Mouse (Mus musculus): ENCODE measurements at regions not wholly inside any gene's neighbourhood (a gene's known extent, or its start where the extent isn't known, plus 50 kb on each side); places are given as distances from the start of the nearest gene placed in this dataset.
A peak's percentile ranks its signal among the peaks of the same experiment; 100 is the strongest.

DNA sequence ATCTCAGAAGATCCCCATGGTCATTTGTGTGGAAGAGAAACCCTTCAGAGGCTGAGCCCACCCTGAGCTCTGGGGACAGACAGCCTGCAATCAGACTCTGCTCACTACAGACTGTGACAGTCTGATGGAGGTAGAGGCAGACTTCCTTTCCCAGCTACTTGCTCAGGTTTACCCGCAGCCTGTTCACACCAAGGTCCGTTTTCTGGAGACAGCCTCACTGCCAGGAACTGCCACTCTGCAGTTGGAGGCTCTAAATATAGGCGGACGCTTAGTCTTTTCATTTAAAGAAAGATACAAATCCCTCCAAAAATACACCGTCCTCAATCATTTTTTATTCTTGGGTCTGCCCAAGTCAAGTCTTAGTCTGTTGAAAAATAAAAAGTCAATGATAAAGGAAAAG is 135.6 kb downstream of the Abhd5 start:
- Histone ChIP-seq H3K4me3 (replicated peaks; ENCODE audit: low read length) (no peak overlapping the region), H3K9me3 (ENCODE audit: control insufficient read depth, low read length) (no peaks in the 10 kb centered on the region), H3K9ac (no peak overlapping the region), H3K36me3 (replicated peaks; ENCODE audit: control insufficient read depth, insufficient read depth) (no peaks in the 10 kb centered on the region), H3K27me3 (ENCODE audit: control insufficient read depth, insufficient read depth, low read length) (no peaks in the 10 kb centered on the region), H3K4me2 (replicated peaks) (no peak overlapping the region), H3K4me1 (replicated peaks; ENCODE audit: control insufficient read depth, insufficient read depth, low read length) (no peaks in the 10 kb centered on the region), H3K27ac (no peak overlapping the region)
- DNase-seq (ENCODE audit: low spot score) (no peak), ATAC-seq (ENCODE audit: low FRiP score) (no peak)
- 93% methylated on average over 5 of the region's 5 CpGs for WGBS

DNA sequence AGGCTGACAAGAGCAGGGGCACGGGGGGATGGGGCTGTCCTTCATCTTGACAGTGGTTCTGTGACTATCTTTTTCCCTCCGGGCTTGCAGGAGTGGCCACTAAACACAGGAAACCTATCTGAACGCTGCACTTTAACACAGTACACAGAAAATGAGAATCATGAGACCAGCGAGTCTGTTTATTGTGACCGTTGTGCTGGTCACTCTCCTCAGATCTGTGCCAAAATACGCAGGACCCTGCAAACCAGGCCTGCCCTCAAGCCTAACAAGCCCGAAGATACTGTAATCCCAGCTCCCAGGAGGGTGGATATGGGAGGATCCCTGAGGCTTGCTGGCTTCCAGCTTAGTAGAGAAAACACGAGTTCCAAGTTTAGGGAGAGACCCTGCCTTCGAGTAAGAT is 143.3 kb downstream of the Abhd5 start:
- ATAC-seq (ENCODE audit: low FRiP score) (no peak), DNase-seq (ENCODE audit: low spot score) (no peak)
- Histone ChIP-seq H3K9me3 (ENCODE audit: control insufficient read depth, low read length) (no peaks in the 10 kb centered on the region), H3K36me3 (replicated peaks; ENCODE audit: control insufficient read depth, insufficient read depth) (no peaks in the 10 kb centered on the region), H3K4me2 (replicated peaks) (no peak overlapping the region), H3K27me3 (ENCODE audit: control insufficient read depth, insufficient read depth, low read length) (no peaks in the 10 kb centered on the region), H3K4me3 (replicated peaks; ENCODE audit: low read length) (no peak overlapping the region), H3K4me1 (replicated peaks; ENCODE audit: control insufficient read depth, insufficient read depth, low read length) (no peaks in the 10 kb centered on the region), H3K27ac (no peak overlapping the region), H3K9ac (no peak overlapping the region)
- 84% methylated on average over 9 of the region's 9 CpGs for WGBS

DNA sequence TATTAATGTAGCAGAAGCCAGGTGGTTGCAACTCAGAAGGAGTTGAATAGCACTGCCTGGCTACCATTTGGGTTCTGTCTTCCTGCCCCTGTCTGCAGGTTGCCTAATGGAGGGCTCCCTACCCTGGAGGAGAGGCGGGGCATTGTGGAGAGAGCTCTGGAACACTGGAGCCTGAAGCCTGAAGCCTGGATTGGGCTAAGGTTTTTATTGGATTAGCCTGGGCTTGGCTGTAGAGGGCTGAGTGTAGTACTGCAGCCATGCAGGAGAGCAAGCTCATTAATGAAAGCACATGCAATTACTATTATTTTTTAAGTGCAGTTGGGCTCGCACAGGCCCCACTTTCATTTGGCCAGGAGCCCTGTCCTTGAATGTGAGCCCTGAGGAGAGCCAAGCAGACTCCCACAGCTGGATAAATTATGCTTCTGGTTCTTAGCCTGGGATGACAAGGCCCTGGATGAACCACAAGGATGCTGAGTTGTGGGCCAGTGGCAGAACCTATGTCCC is 145.1 kb downstream of the Abhd5 start:
- Histone ChIP-seq H3K27ac (no peak overlapping the region), H3K4me2 (replicated peaks) (no peak overlapping the region), H3K9me3 (ENCODE audit: control insufficient read depth, low read length) (no peaks in the 10 kb centered on the region), H3K4me3 (replicated peaks; ENCODE audit: low read length) (no peak overlapping the region), H3K27me3 (ENCODE audit: control insufficient read depth, insufficient read depth, low read length) (no peaks in the 10 kb centered on the region), H3K36me3 (replicated peaks; ENCODE audit: control insufficient read depth, insufficient read depth) (no peaks in the 10 kb centered on the region), H3K9ac (no peak overlapping the region), H3K4me1 (replicated peaks; ENCODE audit: control insufficient read depth, insufficient read depth, low read length) (no peaks in the 10 kb centered on the region)
- DNase-seq (ENCODE audit: low spot score): no peak
- ATAC-seq (ENCODE audit: low FRiP score): no peak
- 92% methylated on average over 2 of the region's 2 CpGs for WGBS

DNA sequence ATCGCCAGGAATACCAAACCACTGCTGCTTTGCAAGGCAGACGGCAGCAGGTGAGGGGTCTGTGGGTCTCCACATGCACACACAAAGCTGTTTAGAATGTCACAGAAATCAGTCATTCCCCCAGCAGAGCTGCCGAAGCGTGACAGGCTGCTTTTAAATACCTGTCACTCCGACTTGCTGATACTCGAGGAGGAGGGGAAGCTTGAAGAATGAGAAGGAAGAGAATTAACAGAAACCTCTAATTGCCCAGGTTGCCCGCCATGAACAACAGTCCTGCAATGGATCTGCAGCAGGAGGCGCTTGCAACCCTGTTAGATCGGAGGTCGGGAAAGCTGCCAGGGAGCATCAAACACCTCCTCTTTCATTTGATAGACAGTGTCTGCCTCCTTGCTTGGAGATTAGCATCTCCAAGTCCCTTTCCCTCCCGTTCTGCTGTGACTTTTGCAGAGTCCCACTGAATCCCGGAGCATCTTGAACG is 150.5 kb downstream of the Abhd5 start:
- peak overlapping the region; percentile 13; the same call in 1 of the 2 replicates for H3K4me2 ChIP-seq (replicated peaks)
- H3K4me3 ChIP-seq (replicated peaks; ENCODE audit: low read length): no peak overlapping the region
- H3K27me3 ChIP-seq (ENCODE audit: control insufficient read depth, insufficient read depth, low read length): no peaks in the 10 kb centered on the region
- no peaks in the 10 kb centered on the region for H3K9me3 ChIP-seq (ENCODE audit: control insufficient read depth, low read length)
- H3K27ac ChIP-seq: peak overlapping the region; percentile 63
- H3K4me1 ChIP-seq (replicated peaks; ENCODE audit: control insufficient read depth, insufficient read depth, low read length): 0 out of 2 replicates have a peak, but pooled peaks cover 3% of the 10 kb centered on the region
- H3K36me3 ChIP-seq (replicated peaks; ENCODE audit: control insufficient read depth, insufficient read depth): no peaks in the 10 kb centered on the region
- 30% methylated on average over 13 of the region's 13 CpGs for WGBS
- ATAC-seq (ENCODE audit: low FRiP score) (no peak), DNase-seq (ENCODE audit: low spot score) (peak; percentile 63)
- H3K9ac ChIP-seq: no peak overlapping the region

DNA sequence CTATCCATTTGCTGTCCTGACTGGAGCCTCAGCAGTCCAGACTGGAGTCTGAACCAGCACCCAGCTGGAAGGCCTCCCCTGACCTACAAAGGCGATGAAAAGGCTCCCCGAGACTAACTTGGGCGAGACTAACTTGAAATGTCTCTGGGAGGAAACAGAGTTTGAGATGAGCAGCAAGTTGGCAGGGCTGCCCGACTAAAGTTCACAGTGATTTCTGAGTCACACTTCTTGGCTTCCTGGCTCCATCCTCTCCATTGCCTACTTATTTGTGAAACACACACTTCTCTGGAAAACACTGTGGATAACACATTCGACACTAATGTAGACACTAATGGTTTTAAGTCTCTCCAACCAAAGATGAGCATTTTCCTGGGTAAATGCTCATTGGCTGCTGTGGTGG is 170.2 kb downstream of the Abhd5 start:
- no peak overlapping the region for H3K27ac ChIP-seq
- no peaks in the 10 kb centered on the region for H3K9me3 ChIP-seq (ENCODE audit: control insufficient read depth, low read length)
- H3K27me3 ChIP-seq (ENCODE audit: control insufficient read depth, insufficient read depth, low read length): no peaks in the 10 kb centered on the region
- no peaks in the 10 kb centered on the region for H3K4me1 ChIP-seq (replicated peaks; ENCODE audit: control insufficient read depth, insufficient read depth, low read length)
- ATAC-seq (ENCODE audit: low FRiP score): no peak
- no peak overlapping the region for H3K9ac ChIP-seq
- H3K4me3 ChIP-seq (replicated peaks; ENCODE audit: low read length): no peak overlapping the region
- 76% methylated on average over 5 of the region's 5 CpGs for WGBS
- no peak for DNase-seq (ENCODE audit: low spot score)
- H3K36me3 ChIP-seq (replicated peaks; ENCODE audit: control insufficient read depth, insufficient read depth): no peaks in the 10 kb centered on the region
- H3K4me2 ChIP-seq (replicated peaks): no peak overlapping the region

DNA sequence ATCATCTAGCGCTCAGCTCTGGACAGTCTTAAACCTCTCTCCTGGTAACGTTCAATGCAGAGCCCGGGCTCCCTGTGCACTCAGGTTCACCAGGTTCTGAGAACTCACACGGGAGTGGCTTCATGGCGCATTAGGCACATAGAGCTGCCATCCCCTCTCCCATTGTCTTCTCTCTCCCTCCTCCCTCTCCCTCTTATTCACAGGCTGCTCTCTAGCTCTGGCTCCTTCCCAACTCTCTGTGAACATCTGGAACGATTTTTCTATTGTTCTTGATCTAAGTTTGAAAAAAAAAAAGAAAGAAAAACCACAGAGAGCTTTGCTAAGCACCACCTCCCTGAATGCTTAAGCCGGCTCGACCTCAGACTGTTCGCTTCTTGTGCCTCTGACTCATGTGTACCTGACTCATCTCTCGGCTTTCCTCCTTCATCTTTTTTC is 174.2 kb downstream of the Abhd5 start:
- ATAC-seq (ENCODE audit: low FRiP score): no peak; the same call in 1 of the 2 replicates
- Histone ChIP-seq H3K4me1 (replicated peaks; ENCODE audit: control insufficient read depth, insufficient read depth, low read length) (no peaks in the 10 kb centered on the region), H3K27me3 (ENCODE audit: control insufficient read depth, insufficient read depth, low read length) (no peaks in the 10 kb centered on the region), H3K27ac (no peak overlapping the region), H3K4me3 (replicated peaks; ENCODE audit: low read length) (no peak overlapping the region), H3K4me2 (replicated peaks) (no peak overlapping the region), H3K9me3 (ENCODE audit: control insufficient read depth, low read length) (no peaks in the 10 kb centered on the region), H3K9ac (no peak overlapping the region), H3K36me3 (replicated peaks; ENCODE audit: control insufficient read depth, insufficient read depth) (no peaks in the 10 kb centered on the region)
- no peak for DNase-seq (ENCODE audit: low spot score)
- 13% methylated on average over 10 of the region's 10 CpGs for WGBS

DNA sequence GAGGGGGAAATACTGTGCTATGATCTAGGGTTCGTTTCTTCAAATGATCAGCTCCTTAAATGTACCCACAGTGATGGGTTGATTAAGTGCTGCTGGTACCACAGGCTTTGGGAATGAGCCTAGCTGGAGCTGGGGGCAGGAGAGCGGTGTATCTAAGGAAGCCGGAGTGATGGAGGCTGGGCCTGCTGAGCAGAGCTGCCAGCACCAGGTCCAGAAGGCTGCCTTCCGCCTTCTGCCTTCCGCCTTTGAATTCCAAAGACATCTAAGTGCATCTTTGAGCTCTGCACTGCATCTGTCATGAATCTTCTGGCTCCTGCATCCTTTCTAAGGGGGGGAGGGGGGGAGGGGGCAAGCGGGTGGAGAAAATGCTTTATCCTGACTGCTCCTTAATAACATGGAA is 176.9 kb downstream of the Abhd5 start:
- WGBS: 81% methylated on average over 6 of the region's 6 CpGs
- Histone ChIP-seq H3K4me3 (replicated peaks; ENCODE audit: low read length) (no peak overlapping the region), H3K4me2 (replicated peaks) (no peak overlapping the region), H3K27ac (no peak overlapping the region), H3K27me3 (ENCODE audit: control insufficient read depth, insufficient read depth, low read length) (no peaks in the 10 kb centered on the region), H3K36me3 (replicated peaks; ENCODE audit: control insufficient read depth, insufficient read depth) (no peaks in the 10 kb centered on the region), H3K9ac (no peak overlapping the region), H3K4me1 (replicated peaks; ENCODE audit: control insufficient read depth, insufficient read depth, low read length) (no peaks in the 10 kb centered on the region), H3K9me3 (ENCODE audit: control insufficient read depth, low read length) (no peaks in the 10 kb centered on the region)
- DNase-seq (ENCODE audit: low spot score) (no peak), ATAC-seq (ENCODE audit: low FRiP score) (no peak)

DNA sequence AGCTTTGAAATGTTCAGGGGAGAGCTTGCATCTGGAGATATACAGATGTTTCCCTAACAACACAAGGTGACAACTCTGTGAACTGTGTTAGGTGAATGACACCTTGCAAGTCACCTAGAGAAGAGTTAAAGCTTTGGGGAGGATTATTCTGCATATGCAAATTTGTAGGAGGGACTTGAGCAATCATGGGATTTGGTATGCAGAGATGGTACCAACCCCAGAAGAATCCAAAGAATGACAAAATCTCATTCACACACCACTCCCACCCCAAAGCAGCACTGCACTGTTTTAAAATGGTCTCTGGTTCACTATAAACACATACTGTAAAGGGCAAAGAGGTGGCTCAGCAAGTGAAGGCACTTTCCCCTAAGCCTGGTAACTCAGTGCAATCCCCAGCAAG is 178.3 kb downstream of the Abhd5 start:
- H3K4me3 ChIP-seq (replicated peaks; ENCODE audit: low read length): no peak overlapping the region
- no peak overlapping the region for H3K9ac ChIP-seq
- H3K36me3 ChIP-seq (replicated peaks; ENCODE audit: control insufficient read depth, insufficient read depth): no peaks in the 10 kb centered on the region
- H3K4me2 ChIP-seq (replicated peaks): no peak overlapping the region
- H3K27ac ChIP-seq: no peak overlapping the region
- peaks cover 9% of the 10 kb centered on the region; the same call in 1 of the 2 replicates for H3K4me1 ChIP-seq (replicated peaks; ENCODE audit: control insufficient read depth, insufficient read depth, low read length)
- ATAC-seq (ENCODE audit: low FRiP score): no peak
- no peaks in the 10 kb centered on the region for H3K27me3 ChIP-seq (ENCODE audit: control insufficient read depth, insufficient read depth, low read length)
- no peaks in the 10 kb centered on the region for H3K9me3 ChIP-seq (ENCODE audit: control insufficient read depth, low read length)
- DNase-seq (ENCODE audit: low spot score): no peak

DNA sequence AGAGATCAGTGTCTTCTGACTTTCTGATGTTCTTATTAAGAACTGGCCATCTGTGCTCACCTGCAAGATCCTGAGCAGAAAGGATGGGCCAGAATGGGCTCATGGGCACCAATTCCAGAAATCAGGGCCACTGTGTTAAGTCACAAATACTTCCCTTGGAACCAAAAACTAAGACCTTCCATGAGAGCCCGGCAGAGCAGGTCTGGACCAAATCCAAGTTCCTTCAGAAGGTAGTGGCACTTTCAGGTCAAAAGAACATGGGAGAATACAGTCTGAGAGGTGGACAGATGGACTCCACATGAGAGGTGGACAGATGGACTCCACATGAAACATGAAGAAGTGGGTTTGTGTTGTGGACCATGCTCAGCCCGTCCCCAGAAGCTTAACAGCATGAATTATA is 180.4 kb downstream of the Abhd5 start:
- peaks cover 17% of the 10 kb centered on the region; the same call in 1 of the 2 replicates for H3K4me1 ChIP-seq (replicated peaks; ENCODE audit: control insufficient read depth, insufficient read depth, low read length)
- ATAC-seq (ENCODE audit: low FRiP score) (no peak), DNase-seq (ENCODE audit: low spot score) (no peak)

More for the DNA sequence above, 180.4 kb downstream of the Abhd5 start:
- 86% methylated on average over 2 of the region's 2 CpGs for WGBS
- Histone ChIP-seq H3K4me2 (replicated peaks) (no peak overlapping the region), H3K27ac (no peak overlapping the region), H3K4me3 (replicated peaks; ENCODE audit: low read length) (no peak overlapping the region), H3K36me3 (replicated peaks; ENCODE audit: control insufficient read depth, insufficient read depth) (no peaks in the 10 kb centered on the region), H3K9me3 (ENCODE audit: control insufficient read depth, low read length) (no peaks in the 10 kb centered on the region), H3K9ac (no peak overlapping the region), H3K27me3 (ENCODE audit: control insufficient read depth, insufficient read depth, low read length) (no peaks in the 10 kb centered on the region)

Measured in hindbrain, embryonic 14.5 days (tissue).